Mouse (Mus musculus): Measurements from ENCODE around the gene Clrn2.

DNA sequence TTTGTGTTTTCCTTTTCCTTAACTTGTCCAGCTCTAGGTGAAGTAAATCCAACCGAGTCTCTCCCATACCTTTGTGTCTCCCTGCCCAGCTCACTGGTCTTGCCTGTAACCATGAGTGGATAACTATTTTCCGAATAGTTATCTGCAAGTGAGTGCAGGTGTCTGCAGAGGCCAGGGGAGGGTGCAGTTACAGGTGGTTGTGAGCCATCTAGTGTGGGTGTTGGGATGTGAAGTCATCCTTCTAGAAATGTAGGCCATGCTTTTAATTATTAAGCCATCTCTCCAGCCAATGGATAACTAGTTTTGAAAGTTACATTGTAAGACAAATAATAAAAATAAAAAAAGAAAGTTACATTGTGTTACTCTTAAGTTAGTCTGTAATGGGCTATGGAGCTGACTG lies 60.0 kb downstream of the Clrn2 start:
- no peak for TF ChIP-seq MYOG (IDR thresholded peaks at IDR 0.05; ENCODE audit: control insufficient read depth in 1 of 3, insufficient read depth in 1 of 3, insufficient read length in 2 of 3, low read depth in 2 of 3)
- TF ChIP-seq POLR2A (IDR thresholded peaks at IDR 0.05; ENCODE audit: insufficient read length, low read depth), result no peak
- no peak for TF ChIP-seq E2F4 (IDR thresholded peaks at IDR 0.05; ENCODE audit: insufficient read depth)
- no peak for TF ChIP-seq MAX (IDR thresholded peaks at IDR 0.05; ENCODE audit: low read depth)
- TF ChIP-seq MYOD1 (IDR thresholded peaks at IDR 0.05; ENCODE audit: control insufficient read depth in 1 of 3, insufficient read length in 2 of 3, low read depth in 2 of 3), result no peak
- no peak for TF ChIP-seq TCF3 (IDR thresholded peaks at IDR 0.05; ENCODE audit: insufficient read length, low read depth)
- TF ChIP-seq REST (IDR thresholded peaks at IDR 0.05; ENCODE audit: insufficient read depth, insufficient read length), result no peak
- TF ChIP-seq CEBPB (IDR thresholded peaks at IDR 0.05; ENCODE audit: insufficient read depth, poor library complexity, severe bottlenecking), result no peak
- TF ChIP-seq USF1 (IDR thresholded peaks at IDR 0.05; ENCODE audit: low read depth), result no peak
- no peak for TF ChIP-seq TCF12 (IDR thresholded peaks at IDR 0.05; ENCODE audit: insufficient read depth, poor library complexity, severe bottlenecking)
- no peak for TF ChIP-seq POLR2AphosphoS2 (IDR thresholded peaks at IDR 0.05; ENCODE audit: insufficient read length, low read depth)

All from myocyte (in vitro differentiated cells).